29 mouse cellular contexts compared by ENCODE assay signal in genomic region chr3:153242524-153242923, GRCm38 (mm10).
DNase-seq lines count a peak whose midpoint lies in the region; ATAC-seq and TF ChIP-seq lines count a peak whose summit lies in the region.
"Had no signal": no experiment of that assay in that cellular context is flagged by ENCODE, and none has a peak within 500 bp of the region (broad histone marks: within the 10 kb centered on the region; RNA-seq: fewer than 3 reads in every experiment).

No protein-coding gene starts in this region.

- peaks cover 8% of the 10 kb centered on the region; the same call in 1 of the 2 replicates for H3K4me1 ChIP-seq in forebrain, postnatal 0 days (ENCODE audit: insufficient read depth)
- H3K4me1 ChIP-seq in forebrain, embryonic 11.5 days (replicated peaks; ENCODE audit: control insufficient read depth, insufficient read depth, low read length): no peaks in the 10 kb centered on the region; the same call in 1 of the 2 replicates
- H3K4me1 ChIP-seq in lung, embryonic 16.5 days (replicated peaks; ENCODE audit: control insufficient read depth, insufficient read depth, low read length): peaks cover 12% of the 10 kb centered on the region; the same call in 1 of the 2 replicates
- H3K4me1 ChIP-seq in embryonic facial prominence, embryonic 11.5 days (ENCODE audit: control insufficient read depth, insufficient read depth, low read length): no peaks in the 10 kb centered on the region

- H3K27me3 ChIP-seq in forebrain, postnatal 0 days (ENCODE audit: insufficient read depth, low read length): no peaks in the 10 kb centered on the region
- no peaks in the 10 kb centered on the region for H3K27me3 ChIP-seq in forebrain, embryonic 11.5 days (ENCODE audit: control insufficient read depth, insufficient read depth, low read length)
- no peaks in the 10 kb centered on the region for H3K27me3 ChIP-seq in lung, embryonic 16.5 days (ENCODE audit: control insufficient read depth, insufficient read depth, low read depth, low read length)
- H3K27me3 ChIP-seq in embryonic facial prominence, embryonic 11.5 days (ENCODE audit: control insufficient read depth, insufficient read depth, low read length): no peaks in the 10 kb centered on the region
- H3K27me3 ChIP-seq: embryonic facial prominence, embryonic 12.5 days; heart, embryonic 15.5 days; kidney, embryonic 15.5 days; liver, embryonic 12.5 days had no signal

- no peak overlapping the region for H3K4me3 ChIP-seq in forebrain, postnatal 0 days (ENCODE audit: low read depth, low read length)
- no peak overlapping the region for H3K4me3 ChIP-seq in forebrain, embryonic 11.5 days (ENCODE audit: low read depth, low read length)
- no peak overlapping the region for H3K4me3 ChIP-seq in lung, embryonic 16.5 days (ENCODE audit: low read length)
- no peak overlapping the region for H3K4me3 ChIP-seq in embryonic facial prominence, embryonic 11.5 days (ENCODE audit: low read depth, low read length)
- H3K4me3 ChIP-seq: embryonic facial prominence, embryonic 12.5 days; gastrocnemius, adult 2 months; heart, embryonic 15.5 days; kidney, embryonic 15.5 days; liver, embryonic 12.5 days had no signal

- WGBS in forebrain, postnatal 0 days: 68% methylated on average over 5 of the region's 5 CpGs
- 63% methylated on average over 5 of the region's 5 CpGs for WGBS in forebrain, embryonic 11.5 days
- 55% methylated on average over 5 of the region's 5 CpGs for WGBS in lung, embryonic 16.5 days
- WGBS in embryonic facial prominence, embryonic 11.5 days: 44% methylated on average over 5 of the region's 5 CpGs

- no peaks in the 10 kb centered on the region for H3K9me3 ChIP-seq in forebrain, postnatal 0 days (ENCODE audit: low read length)
- H3K9me3 ChIP-seq in forebrain, embryonic 11.5 days (ENCODE audit: control insufficient read depth, low read length): no peaks in the 10 kb centered on the region
- H3K9me3 ChIP-seq in lung, embryonic 16.5 days (ENCODE audit: control insufficient read depth, low read length): no peaks in the 10 kb centered on the region
- H3K9me3 ChIP-seq in embryonic facial prominence, embryonic 11.5 days (replicated peaks; ENCODE audit: control insufficient read depth, low read length): no peaks in the 10 kb centered on the region
- H3K9me3 ChIP-seq: embryonic facial prominence, embryonic 12.5 days; heart, embryonic 15.5 days; kidney, embryonic 15.5 days; liver, embryonic 12.5 days had no signal

- no peak for TF ChIP-seq CTCF in forebrain, postnatal 0 days (IDR thresholded peaks at IDR 0.05; ENCODE audit: low read depth)

- no peak overlapping the region for H3K27ac ChIP-seq in forebrain, postnatal 0 days (ENCODE audit: low read depth, low read length)
- no peak overlapping the region for H3K27ac ChIP-seq in forebrain, embryonic 11.5 days (ENCODE audit: low read depth, low read length)
- peak overlapping the region; percentile 32 for H3K27ac ChIP-seq in lung, embryonic 16.5 days (ENCODE audit: low read length)
- H3K27ac ChIP-seq in embryonic facial prominence, embryonic 11.5 days (replicated peaks; ENCODE audit: low read depth, low read length): no peak overlapping the region
- H3K27ac ChIP-seq: embryonic facial prominence, embryonic 12.5 days; gastrocnemius, adult 2 months; heart, embryonic 15.5 days; hindbrain, embryonic 14.5 days; kidney, embryonic 15.5 days; liver, embryonic 12.5 days; macrophage had no signal

- 0 out of 2 replicates have a peak overlapping the region, but pooled peaks have one; percentile 22 for H3K9ac ChIP-seq in forebrain, postnatal 0 days
- H3K9ac ChIP-seq in forebrain, embryonic 11.5 days (ENCODE audit: low read length): no peak overlapping the region
- no peak overlapping the region for H3K9ac ChIP-seq in lung, embryonic 16.5 days (ENCODE audit: low read length)
- H3K9ac ChIP-seq in embryonic facial prominence, embryonic 11.5 days (replicated peaks; ENCODE audit: low read length): no peak overlapping the region
- H3K9ac ChIP-seq: embryonic facial prominence, embryonic 12.5 days; heart, embryonic 15.5 days; hindbrain, embryonic 14.5 days; kidney, embryonic 15.5 days; liver, embryonic 12.5 days; liver, postnatal 0 days had no signal

- DNase-seq in forebrain, postnatal 0 days: no peak
- DNase-seq in forebrain, embryonic 11.5 days (ENCODE audit: low spot score): no peak
- DNase-seq in lung, postnatal 25 days (ENCODE audit: low spot score): no peak
- DNase-seq in embryo, embryonic 10 days (ENCODE audit: low spot score): peak; percentile 51
- DNase-seq in embryonic facial prominence, embryonic 11.5 days (ENCODE audit: low spot score): peak; percentile 24
- no peak for DNase-seq in thymus, postnatal 14 days
- DNase-seq in adrenal gland, adult 2 months: no peak
- DNase-seq: adrenal gland, postnatal 14 days; cerebellum, adult 11 months; cerebellum, adult 9-10 months; cerebellum, postnatal 36 days; gastrocnemius, adult 2 months; heart, postnatal 36 days; kidney, postnatal 25 days; liver, postnatal 0 days; midbrain, embryonic 14.5 days; right cerebral cortex, adult 18-20 months; spleen, adult 18-20 months; thymus, adult 2 months; thymus, postnatal 4 days had no signal

- ATAC-seq in forebrain, postnatal 0 days: no peak
- no peak for ATAC-seq in forebrain, embryonic 11.5 days (replicated peaks; ENCODE audit: low FRiP score)
- no peak for ATAC-seq in lung, embryonic 16.5 days (ENCODE audit: low read depth)
- ATAC-seq in embryonic facial prominence, embryonic 11.5 days (replicated peaks; ENCODE audit: insufficient number of reproducible peaks, low FRiP score, low TSS enrichment, low read depth): no peak
- ATAC-seq: intestine, postnatal 0 days; liver, embryonic 12.5 days; liver, postnatal 0 days; lung, postnatal 0 days had no signal

- H3K4me2 ChIP-seq in forebrain, postnatal 0 days (ENCODE audit: low read depth): no peak overlapping the region
- no peak overlapping the region for H3K4me2 ChIP-seq in forebrain, embryonic 11.5 days (ENCODE audit: low read depth, low read length, severe bottlenecking)
- no peak overlapping the region for H3K4me2 ChIP-seq in lung, embryonic 16.5 days (ENCODE audit: low read depth, low read length)
- H3K4me2 ChIP-seq in embryonic facial prominence, embryonic 11.5 days (ENCODE audit: low read depth, low read length): no peak overlapping the region
- H3K4me2 ChIP-seq: embryonic facial prominence, embryonic 12.5 days; heart, embryonic 15.5 days; hindbrain, embryonic 14.5 days; kidney, embryonic 15.5 days; liver, embryonic 12.5 days had no signal

- no peaks in the 10 kb centered on the region for H3K36me3 ChIP-seq in forebrain, postnatal 0 days (ENCODE audit: insufficient read depth)
- H3K36me3 ChIP-seq in forebrain, embryonic 11.5 days (ENCODE audit: control insufficient read depth, insufficient read depth, low read length): no peaks in the 10 kb centered on the region
- H3K36me3 ChIP-seq in lung, embryonic 16.5 days (ENCODE audit: control insufficient read depth, insufficient read depth, low read length): no peaks in the 10 kb centered on the region
- no peaks in the 10 kb centered on the region for H3K36me3 ChIP-seq in embryonic facial prominence, embryonic 11.5 days (replicated peaks; ENCODE audit: control insufficient read depth, insufficient read depth, low read depth, low read length)
- H3K36me3 ChIP-seq: embryonic facial prominence, embryonic 12.5 days; heart, embryonic 15.5 days; kidney, embryonic 15.5 days; liver, embryonic 12.5 days had no signal

Comparison
In these comparisons a context has a peak if more than half of its experiments do, and no peak if none do; other contexts are left out.
1. DNase-seq: peak in embryo, embryonic 10 days (single experiment) and embryonic facial prominence, embryonic 11.5 days (single experiment); none in forebrain, postnatal 0 days (single experiment), forebrain, embryonic 11.5 days (single experiment), lung, postnatal 25 days (single experiment), thymus, postnatal 14 days (single experiment) and adrenal gland, adult 2 months (single experiment).